7 mouse cellular contexts compared by ENCODE assay signal in genomic region chr10:93888590-93888934, GRCm38 (mm10). TPM values are rescaled to one million over a fixed set of nuclear protein-coding genes. Genes with fewer than 3 reads are reported as not detected.
A peak's percentile ranks its signal among the peaks of the same experiment; 100 is the strongest.
DNase-seq lines count a peak whose midpoint lies in the region; ATAC-seq and TF ChIP-seq lines count a peak whose summit lies in the region.

No protein-coding gene starts in this region.

- TF ChIP-seq POLR2A in limb, embryonic 14.5 days (IDR thresholded peaks at IDR 0.05; ENCODE audit: borderline replicate concordance, extremely low read depth, insufficient read depth, insufficient read length) = no peak

- no peak for DNase-seq in lung, postnatal 14 days
- DNase-seq in limb, embryonic 14.5 days (ENCODE audit: low spot score) = no peak
- no peak for DNase-seq in thymus, postnatal 36 days
- DNase-seq in lung, postnatal 10 days = no peak

- H3K4me3 ChIP-seq in lung, embryonic 16.5 days (ENCODE audit: low read length) = peak overlapping the region; percentile 62
- H3K4me3 ChIP-seq in erythroblast, embryonic 14.5 days (replicated peaks) = peak overlapping the region; percentile 90
- peak overlapping the region; percentile 91 for H3K4me3 ChIP-seq in limb, embryonic 14.5 days (replicated peaks; ENCODE audit: low read length)
- peak overlapping the region; percentile 97 for H3K4me3 ChIP-seq in stomach, embryonic 14.5 days (ENCODE audit: low read depth, low read length)

- ATAC-seq in lung, embryonic 16.5 days (ENCODE audit: low read depth) = no peak
- no peak for ATAC-seq in limb, embryonic 14.5 days (ENCODE audit: low FRiP score, low read depth)
- ATAC-seq in stomach, embryonic 14.5 days (ENCODE audit: insufficient number of reproducible peaks, insufficient read depth, low FRiP score, low read depth) = no peak

- peaks cover 8% of the 10 kb centered on the region for H3K4me1 ChIP-seq in lung, embryonic 16.5 days (replicated peaks; ENCODE audit: control insufficient read depth, insufficient read depth, low read length)
- peaks cover 83% of the 10 kb centered on the region for H3K4me1 ChIP-seq in erythroblast, embryonic 14.5 days (ENCODE audit: control insufficient read depth)
- peaks cover 8% of the 10 kb centered on the region for H3K4me1 ChIP-seq in limb, embryonic 14.5 days (ENCODE audit: control insufficient read depth, insufficient read depth, low read length)
- peaks cover 5% of the 10 kb centered on the region; the same call in 1 of the 2 replicates for H3K4me1 ChIP-seq in stomach, embryonic 14.5 days (ENCODE audit: control insufficient read depth, insufficient read depth, low read length)

- H3K9me3 ChIP-seq in lung, embryonic 16.5 days (ENCODE audit: control insufficient read depth, low read length) = no peaks in the 10 kb centered on the region
- H3K9me3 ChIP-seq in erythroblast, embryonic 14.5 days (ENCODE audit: control insufficient read depth, low read length) = no peaks in the 10 kb centered on the region
- H3K9me3 ChIP-seq in limb, embryonic 14.5 days (ENCODE audit: control insufficient read depth, low read length) = 0 out of 2 replicates have a peak, but pooled peaks cover 5% of the 10 kb centered on the region
- H3K9me3 ChIP-seq in stomach, embryonic 14.5 days (ENCODE audit: control insufficient read depth, low read depth, low read length) = no peaks in the 10 kb centered on the region

- H3K27ac ChIP-seq in lung, embryonic 16.5 days (ENCODE audit: low read length) = no peak overlapping the region; the same call in 1 of the 2 replicates
- 0 out of 2 replicates have a peak overlapping the region, but pooled peaks have one; percentile 87 for H3K27ac ChIP-seq in limb, embryonic 14.5 days (replicated peaks; ENCODE audit: low read depth, low read length)
- no peak overlapping the region; the same call in 1 of the 2 replicates for H3K27ac ChIP-seq in stomach, embryonic 14.5 days (ENCODE audit: low read length)

- 9% methylated on average over 10 of the region's 10 CpGs for WGBS in lung, embryonic 16.5 days
- WGBS in limb, embryonic 14.5 days = 17% methylated on average over 10 of the region's 10 CpGs
- 12% methylated on average over 10 of the region's 10 CpGs for WGBS in stomach, embryonic 14.5 days

- H3K9ac ChIP-seq in lung, embryonic 16.5 days (ENCODE audit: low read length) = peak overlapping the region; percentile 76
- peak overlapping the region; percentile 86 for H3K9ac ChIP-seq in limb, embryonic 14.5 days (ENCODE audit: low read depth, low read length, severe bottlenecking)
- peak overlapping the region; percentile 92 for H3K9ac ChIP-seq in stomach, embryonic 14.5 days (replicated peaks; ENCODE audit: low read depth, low read length)

- no peaks in the 10 kb centered on the region for H3K27me3 ChIP-seq in lung, embryonic 16.5 days (ENCODE audit: control insufficient read depth, insufficient read depth, low read depth, low read length)
- no peaks in the 10 kb centered on the region for H3K27me3 ChIP-seq in erythroblast, embryonic 14.5 days (ENCODE audit: control insufficient read depth)
- H3K27me3 ChIP-seq in limb, embryonic 14.5 days (ENCODE audit: control insufficient read depth, insufficient read depth, low read length) = no peaks in the 10 kb centered on the region
- H3K27me3 ChIP-seq in stomach, embryonic 14.5 days (ENCODE audit: control insufficient read depth, insufficient read depth, low read length) = no peaks in the 10 kb centered on the region

- H3K36me3 ChIP-seq in lung, embryonic 16.5 days (ENCODE audit: control insufficient read depth, insufficient read depth, low read length) = peaks cover 17% of the 10 kb centered on the region
- H3K36me3 ChIP-seq in erythroblast, embryonic 14.5 days (ENCODE audit: control insufficient read depth) = peaks cover 58% of the 10 kb centered on the region
- H3K36me3 ChIP-seq in limb, embryonic 14.5 days (ENCODE audit: control insufficient read depth, insufficient read depth, low read length) = peaks cover 30% of the 10 kb centered on the region
- H3K36me3 ChIP-seq in stomach, embryonic 14.5 days (ENCODE audit: control insufficient read depth, insufficient read depth, low read length) = peaks cover 27% of the 10 kb centered on the region; the same call in 1 of the 2 replicates

- peak overlapping the region; percentile 88 for H3K4me2 ChIP-seq in lung, embryonic 16.5 days (ENCODE audit: low read depth, low read length)
- peak overlapping the region; percentile 84 for H3K4me2 ChIP-seq in limb, embryonic 14.5 days (replicated peaks; ENCODE audit: low read depth, low read length, severe bottlenecking)
- H3K4me2 ChIP-seq in stomach, embryonic 14.5 days (replicated peaks; ENCODE audit: low read depth, low read length) = peak overlapping the region; percentile 94

RNA-seq across cellular contexts. Expression of gene Metap2, which starts 8.3 kb away (rescaled TPM):
- 179 and 192 TPM in 2 replicates for polyA plus RNA-seq in lung, embryonic 16.5 days (2015; fragmentation: Nextera tagmentation; extraction: Ambion mirVana)
- polyA plus RNA-seq in erythroblast, embryonic 14.5 days (2012) = 117 and 146 TPM in 2 replicates
- polyA plus RNA-seq in limb, embryonic 14.5 days (2012; rRNA removed) = 94.7 and 143 TPM in 2 replicates
- 182 and 194 TPM in 2 replicates for polyA plus RNA-seq in limb, embryonic 14.5 days (2014; fragmentation: Nextera tagmentation; extraction: Ambion mirVana)
- 184 and 191 TPM in 2 replicates for polyA plus RNA-seq in stomach, embryonic 14.5 days (2014; fragmentation: Nextera tagmentation; extraction: Ambion mirVana)

RNA-seq across cellular contexts. Expression of gene Usp44, which starts 57.2 kb away (rescaled TPM):
- polyA plus RNA-seq in lung, embryonic 16.5 days (2015; fragmentation: Nextera tagmentation; extraction: Ambion mirVana) = 0.14 and 0.28 TPM in 2 replicates
- not detected in 2 replicates for polyA plus RNA-seq in erythroblast, embryonic 14.5 days (2012)
- polyA plus RNA-seq in limb, embryonic 14.5 days (2012; rRNA removed) = 0.70 and 0.88 TPM in 2 replicates
- 0.70 and 1.1 TPM in 2 replicates for polyA plus RNA-seq in limb, embryonic 14.5 days (2014; fragmentation: Nextera tagmentation; extraction: Ambion mirVana)
- polyA plus RNA-seq in stomach, embryonic 14.5 days (2014; fragmentation: Nextera tagmentation; extraction: Ambion mirVana) = 0.27 and 0.61 TPM in 2 replicates
